Mouse (Mus musculus): ENCODE measurements around the gene Amotl1.
"Not testable (repeated sequence)": the region's sequence is repeated elsewhere in the genome, so short reads cannot be mapped to it uniquely, and the experiment has no call there.

Amotl1 gene

GRCm38 (mm10) chr9:14644956-14645355 is at the start of gene Amotl1:
Gene Amotl1 (minus strand): TSS chr9:14645056.
- DNase-seq (ENCODE audit: low spot score in 2 of 2) = no peak

DNA sequence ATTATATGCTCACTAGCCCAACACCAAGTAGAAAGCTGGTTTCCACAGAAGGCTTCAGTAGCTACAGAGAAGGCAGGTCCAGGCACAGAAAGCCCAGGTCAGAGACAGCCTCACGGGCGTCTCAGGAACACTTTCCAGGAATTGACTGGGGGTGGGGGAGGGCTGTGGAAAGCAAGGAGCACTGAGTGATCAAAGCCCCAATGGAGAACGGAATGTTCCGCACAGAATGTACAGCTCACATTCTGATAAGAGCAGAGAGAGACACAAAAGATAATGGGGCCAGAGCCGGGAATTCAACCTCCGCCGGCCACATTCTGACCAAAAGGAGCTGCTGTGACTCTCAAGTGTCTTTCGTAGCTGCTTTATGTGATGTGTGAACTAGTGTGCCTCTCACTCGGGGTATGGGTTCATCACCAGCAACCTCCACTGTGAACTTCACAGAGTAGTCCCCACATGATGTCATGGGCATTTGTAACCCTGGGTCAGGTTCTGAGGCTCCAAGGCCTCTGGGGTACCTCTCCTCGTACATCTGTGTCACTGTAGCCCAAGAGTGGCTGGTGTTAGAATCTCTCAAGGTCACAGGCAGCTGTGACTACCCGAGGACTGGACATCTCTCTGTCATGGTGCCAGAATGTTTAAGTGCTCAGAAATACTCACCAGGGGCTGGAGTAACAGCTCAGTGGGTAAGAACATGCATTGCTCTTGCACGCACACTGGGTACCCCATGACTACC is 44.7 kb upstream of the Amotl1 start:
- no peak for DNase-seq (ENCODE audit: low spot score in 2 of 2)

DNA sequence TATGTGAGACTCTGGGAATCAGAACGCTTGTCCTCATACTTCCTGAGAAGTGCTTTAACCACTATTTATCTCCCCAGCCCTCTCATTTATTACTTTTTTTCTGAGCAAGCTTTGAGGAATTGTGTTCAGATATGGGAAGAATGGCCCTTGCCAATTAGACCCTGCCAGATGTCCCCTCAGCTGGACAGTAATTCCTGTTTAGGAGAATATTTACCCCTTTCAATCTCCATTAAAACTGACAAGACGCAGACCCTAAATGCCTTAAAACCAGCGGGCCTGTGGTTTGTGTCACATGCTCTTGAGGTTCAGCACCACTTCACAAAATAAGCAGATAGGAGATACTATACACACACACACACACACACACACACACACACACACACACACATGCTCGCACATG is 39.5 kb upstream of the Amotl1 start:
- DNase-seq (ENCODE audit: low spot score in 2 of 2) = no peak

DNA sequence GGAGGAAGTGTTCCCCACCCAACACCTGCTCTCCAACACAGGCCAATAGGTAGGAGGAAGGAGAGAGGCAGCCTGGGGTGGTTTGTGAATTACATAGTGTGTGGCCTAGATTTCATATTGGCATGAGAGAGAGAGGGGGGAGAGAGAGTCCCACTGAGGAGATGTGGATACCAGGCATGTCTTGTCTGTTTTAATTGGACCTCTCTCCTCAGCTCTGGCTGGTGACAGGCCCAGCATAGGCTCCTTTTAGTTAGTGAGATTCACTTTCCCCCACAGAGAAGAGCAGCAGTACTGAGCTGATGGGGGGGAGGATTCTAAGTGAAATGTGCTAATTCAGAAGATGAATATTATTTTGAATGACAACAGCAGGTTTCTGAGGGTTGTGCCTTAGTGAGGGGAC is 37.9 kb upstream of the Amotl1 start:
- DNase-seq (ENCODE audit: low spot score in 2 of 2) = no peak

GRCm38 (mm10) chr9:14680584-14680983 is 35.7 kb upstream of the Amotl1 start:
- DNase-seq (ENCODE audit: low spot score in 2 of 2) = no peak

GRCm38 (mm10) chr9:14675707-14676691 is 31.1 kb upstream of the Amotl1 start:
- DNase-seq (ENCODE audit: low spot score in 2 of 2) = no peak

GRCm38 (mm10) chr9:14674506-14674905 is 29.6 kb upstream of the Amotl1 start:
- DNase-seq (ENCODE audit: low spot score in 2 of 2) = no peak

- DNase-seq (ENCODE audit: low spot score in 2 of 2) = no peak
Observed at GRCm38 (mm10) chr9:14673109-14673508, 28.3 kb upstream of the Amotl1 start.

DNA sequence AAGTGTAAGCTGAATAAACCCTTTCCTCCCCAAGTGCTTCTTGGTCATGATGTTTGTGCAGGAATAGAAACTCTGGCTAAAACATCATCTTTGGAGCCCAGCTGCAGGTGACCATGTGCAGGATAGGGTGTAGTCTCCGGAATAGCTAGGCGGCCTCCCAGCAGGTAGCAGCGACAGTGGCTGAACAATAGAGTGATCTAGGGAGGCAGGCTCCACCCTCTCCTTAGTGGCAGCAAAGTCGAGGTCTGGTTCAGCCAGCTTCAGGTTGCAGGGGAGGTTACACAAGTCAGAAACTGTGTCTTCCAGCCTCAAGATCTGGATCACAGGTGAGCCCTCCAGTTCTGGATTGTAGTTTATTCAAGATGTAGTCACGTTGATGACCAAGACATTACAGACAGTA is 27.1 kb upstream of the Amotl1 start:
- DNase-seq (ENCODE audit: low spot score in 2 of 2) = not testable (repeated sequence)

GRCm38 (mm10) chr9:14668382-14668781 is 23.5 kb upstream of the Amotl1 start:
- no peak for DNase-seq (ENCODE audit: low spot score in 2 of 2)

- DNase-seq (ENCODE audit: low spot score in 2 of 2) = no peak
Observed at GRCm38 (mm10) chr9:14666071-14666470, 21.2 kb upstream of the Amotl1 start.

DNA sequence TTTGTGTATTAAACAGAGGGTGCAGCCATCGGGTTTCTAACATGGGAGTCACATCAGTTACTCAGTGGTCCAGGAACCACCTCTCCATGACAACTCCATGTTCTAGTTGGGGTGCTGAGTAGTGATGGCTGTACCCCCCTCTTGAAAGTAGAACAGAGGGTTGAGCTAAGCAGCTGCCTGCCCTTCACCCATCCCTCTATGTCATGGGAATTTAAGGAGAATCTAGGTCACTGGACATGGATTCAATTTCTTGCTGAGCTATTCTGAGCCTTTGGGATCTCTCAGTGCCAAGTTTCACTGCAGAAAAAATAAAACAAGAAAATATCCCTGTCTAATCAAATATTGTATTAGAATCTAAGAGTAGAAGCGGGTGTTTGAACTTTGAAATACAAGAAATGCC is 18.7 kb upstream of the Amotl1 start:
- no peak for DNase-seq (ENCODE audit: low spot score in 2 of 2)

GRCm38 (mm10) chr9:14662876-14663275 is 18.0 kb upstream of the Amotl1 start:
- no peak for DNase-seq (ENCODE audit: low spot score in 2 of 2)

DNA sequence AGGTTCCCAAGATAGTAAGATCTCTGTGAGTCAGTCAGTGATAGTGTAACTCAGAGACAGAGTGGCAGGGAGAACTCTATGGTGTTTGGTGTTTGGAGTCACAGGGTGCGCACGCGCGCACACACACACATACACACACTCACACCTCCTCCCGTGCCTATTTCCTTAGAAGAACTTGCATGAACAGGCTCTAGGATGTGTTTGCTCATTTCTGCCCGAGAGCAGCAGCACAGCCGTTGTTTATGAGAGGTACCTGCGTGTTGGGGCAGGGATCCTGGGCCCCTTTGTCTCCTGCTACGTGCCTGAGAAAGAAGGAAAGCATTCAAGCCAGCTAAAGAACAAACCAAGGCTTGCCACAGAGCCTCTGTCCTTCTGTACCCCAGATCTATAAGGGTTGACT is 17.3 kb upstream of the Amotl1 start:
- no peak for DNase-seq (ENCODE audit: low spot score in 2 of 2)

DNA sequence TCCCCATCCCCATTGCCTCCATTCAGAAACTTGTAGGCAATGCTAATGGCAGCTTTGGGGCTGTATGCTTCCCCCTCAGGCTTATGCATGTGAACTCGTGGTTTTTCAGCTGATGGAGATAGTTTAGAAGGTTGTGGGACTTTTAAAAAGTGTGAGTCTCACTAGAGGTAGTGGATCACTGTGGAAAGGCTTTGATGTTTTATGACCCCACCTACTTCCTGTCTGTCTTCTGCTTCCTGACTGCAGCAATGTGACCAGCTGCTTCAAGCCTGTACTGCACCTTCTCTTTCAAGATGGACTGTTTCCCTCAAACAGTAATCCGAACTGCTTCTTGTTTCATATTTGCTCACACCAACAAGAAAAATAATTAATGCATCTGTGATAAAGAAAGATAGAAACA is 13.1 kb upstream of the Amotl1 start:
- DNase-seq (ENCODE audit: low spot score in 2 of 2) = no peak

DNA sequence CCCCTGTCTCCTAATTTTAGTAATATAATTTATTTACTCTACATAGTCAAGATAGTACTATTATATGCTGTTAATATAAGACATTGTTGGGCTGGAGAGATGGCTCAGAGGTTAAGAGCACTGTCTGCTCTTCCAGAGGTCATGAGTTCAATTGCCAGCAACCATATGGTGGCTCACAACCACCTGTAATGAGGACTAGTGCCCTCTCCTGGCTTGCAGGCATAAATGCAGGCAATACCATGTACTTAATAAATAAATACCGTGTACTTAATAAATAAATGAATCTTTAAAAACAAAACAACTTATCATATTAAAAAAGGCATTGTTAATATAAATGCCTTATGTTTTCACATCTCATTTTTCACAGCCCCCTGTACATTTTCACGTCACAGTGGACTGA is 9.2 kb upstream of the Amotl1 start:
- DNase-seq (ENCODE audit: low spot score in 2 of 2) = no peak

DNA sequence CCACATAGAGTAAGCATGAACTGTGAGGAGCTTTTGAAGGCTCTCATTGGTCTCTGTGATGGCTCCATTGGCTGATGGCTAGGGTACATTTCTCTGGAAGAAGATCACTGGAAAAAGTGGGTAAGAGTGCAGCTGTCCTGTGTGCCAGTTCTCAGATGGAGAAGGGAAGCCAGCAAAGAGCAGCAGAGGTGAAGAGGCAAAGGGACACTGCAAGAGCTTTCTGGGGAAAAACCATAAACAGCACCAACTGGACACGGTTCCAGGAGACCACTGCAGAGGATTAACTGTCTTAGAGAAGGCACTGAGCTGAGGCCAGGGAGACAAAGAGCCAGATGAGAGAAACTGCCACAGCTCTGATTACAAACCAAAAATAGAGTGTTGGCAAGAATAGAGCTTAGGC is 7.9 kb upstream of the Amotl1 start:
- DNase-seq (ENCODE audit: low spot score in 2 of 2) = no peak

DNA sequence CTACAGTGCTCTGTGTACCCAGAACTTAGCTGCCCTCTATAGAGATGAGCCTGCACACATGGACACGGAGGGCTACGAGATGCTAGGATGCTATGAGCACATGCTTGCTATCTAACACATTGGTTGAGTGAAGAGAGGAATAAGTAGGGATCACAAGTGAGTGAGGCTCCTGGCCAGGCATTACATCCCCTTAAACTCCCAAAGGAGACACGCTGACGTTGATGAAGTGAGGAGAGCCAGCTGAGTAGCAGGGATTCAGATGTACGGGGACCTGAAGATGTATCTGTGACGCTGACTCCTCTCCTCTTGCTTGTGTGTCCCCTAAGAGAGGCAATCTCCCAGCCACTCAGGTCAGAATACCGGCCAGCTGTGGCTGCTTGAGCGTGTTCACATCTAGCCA is 3.0 kb upstream of the Amotl1 start:
- DNase-seq (ENCODE audit: low spot score in 2 of 2) = no peak

- no peak for DNase-seq (ENCODE audit: low spot score in 2 of 2)
Observed at GRCm38 (mm10) chr9:14646641-14647040, 1.8 kb upstream of the Amotl1 start.

DNA sequence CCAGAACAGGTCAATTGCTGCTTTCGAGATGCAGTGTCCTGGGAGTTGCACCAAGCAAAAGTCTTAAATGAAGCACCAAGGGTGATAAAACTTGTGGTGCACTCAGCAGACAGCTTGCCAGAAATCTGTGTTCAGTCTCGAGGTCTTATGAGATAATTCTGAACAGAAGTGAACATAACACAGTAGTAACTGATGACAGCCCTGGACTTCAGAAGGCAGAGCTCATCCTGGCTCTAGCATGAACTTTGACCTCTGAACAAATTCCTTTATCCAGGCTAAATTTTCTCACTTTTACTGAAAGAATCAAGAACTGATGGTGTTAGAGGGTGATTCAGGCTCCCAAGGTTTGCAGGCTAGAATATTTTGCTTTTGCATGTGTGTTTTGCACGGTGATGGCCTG is 1.2 kb upstream of the Amotl1 start:
- DNase-seq (ENCODE audit: low spot score in 2 of 2) = no peak

DNA sequence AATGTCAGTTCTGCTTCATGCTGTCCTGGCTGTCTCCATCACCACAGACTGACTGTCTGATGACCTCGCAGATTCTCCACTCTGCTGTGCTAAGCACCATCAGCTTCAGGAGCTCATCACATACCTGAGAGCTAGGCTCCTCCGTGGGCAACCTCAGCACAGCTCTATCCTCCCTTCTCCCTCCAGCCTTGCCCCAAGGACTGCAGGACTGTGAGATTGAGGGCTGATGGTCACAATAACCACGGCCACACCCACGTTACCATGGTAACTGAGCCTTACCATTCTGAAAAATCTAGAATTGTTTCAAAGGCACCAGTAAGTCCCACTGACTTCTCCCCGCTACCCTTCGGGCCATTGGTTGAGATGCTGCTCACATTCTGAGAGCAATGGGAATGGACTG is 1.5 kb downstream of the Amotl1 start:
- no peak for DNase-seq (ENCODE audit: low spot score in 2 of 2)

DNA sequence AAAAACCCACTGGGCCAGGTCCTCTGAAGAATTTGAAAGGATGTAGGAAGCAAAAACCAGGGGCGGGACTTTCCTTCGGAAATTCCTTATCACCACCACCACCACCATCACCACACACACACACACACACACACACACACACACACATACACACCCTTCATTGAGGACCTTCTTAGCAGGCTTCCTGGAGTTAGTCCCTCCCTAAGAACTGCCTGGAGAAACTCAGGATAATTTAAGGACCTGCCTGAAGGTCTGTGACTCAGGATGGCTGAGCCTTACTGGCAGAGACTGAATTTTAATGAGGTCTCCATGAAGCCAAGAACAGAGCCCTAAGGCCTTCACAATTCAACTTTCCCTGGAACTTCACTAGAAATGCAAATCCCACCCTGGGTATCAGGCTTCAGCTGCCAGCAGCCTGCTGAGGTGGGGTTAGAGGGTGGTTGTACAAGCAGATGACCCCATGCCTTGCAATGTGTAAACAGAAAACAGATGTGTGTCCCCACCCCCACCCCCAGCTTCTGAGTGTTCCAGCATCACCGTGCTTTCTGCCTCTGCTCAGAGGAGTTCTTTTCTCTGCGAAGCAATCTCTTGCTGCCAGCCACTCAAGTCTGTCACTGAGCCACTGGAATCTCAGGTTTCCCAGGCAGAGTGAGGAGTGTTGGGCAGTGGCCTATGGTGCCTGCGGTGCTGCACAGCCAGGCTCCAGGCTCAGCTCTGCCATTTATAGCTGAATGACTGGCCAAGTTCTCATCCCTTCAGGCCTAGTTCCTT is 2.4 kb downstream of the Amotl1 start:
- no peak for DNase-seq (ENCODE audit: low spot score in 2 of 2)

Measured in frontal cortex, postnatal 14 days (tissue).